Mouse (Mus musculus) left cerebral cortex, postnatal 25 days (tissue): ENCODE data around the gene Mecp2. TPM values are rescaled to one million over a fixed set of nuclear protein-coding genes. Genes with fewer than 3 reads are reported as not detected.
A peak's percentile ranks its signal among the peaks of the same experiment; 100 is the strongest.

ENCODE experiments used
- DNase-seq, 2 experiments: peaks; one replicate each; pipeline ENCODE4 v3.0.0; 2022; ENCODE audit warnings: low spot score in 2 of 2, mixed read lengths in 1 of 2
- intact Hi-C: fragments of 180-260 bp; cut with DNase I; formaldehyde crosslinking; loops from one replicate; pipeline ENCODE4 v1.15.1; 2025
- microRNA-seq, 2 experiments: library from miRNA; unstranded; fragments of <30 nt; microRNA quantifications; one replicate each; pipeline ENCODE4 v1.2.0; 2022
- total RNA-seq, 2 experiments: library from RNA; stranded (reverse); gene quantifications; 2 replicates each; pipeline ENCODE4 v1.2.3; 2021

Gene Mecp2
- total RNA-seq, 2 experiments from 2014 or later, result 80.2 to 84.3 TPM

DNA sequence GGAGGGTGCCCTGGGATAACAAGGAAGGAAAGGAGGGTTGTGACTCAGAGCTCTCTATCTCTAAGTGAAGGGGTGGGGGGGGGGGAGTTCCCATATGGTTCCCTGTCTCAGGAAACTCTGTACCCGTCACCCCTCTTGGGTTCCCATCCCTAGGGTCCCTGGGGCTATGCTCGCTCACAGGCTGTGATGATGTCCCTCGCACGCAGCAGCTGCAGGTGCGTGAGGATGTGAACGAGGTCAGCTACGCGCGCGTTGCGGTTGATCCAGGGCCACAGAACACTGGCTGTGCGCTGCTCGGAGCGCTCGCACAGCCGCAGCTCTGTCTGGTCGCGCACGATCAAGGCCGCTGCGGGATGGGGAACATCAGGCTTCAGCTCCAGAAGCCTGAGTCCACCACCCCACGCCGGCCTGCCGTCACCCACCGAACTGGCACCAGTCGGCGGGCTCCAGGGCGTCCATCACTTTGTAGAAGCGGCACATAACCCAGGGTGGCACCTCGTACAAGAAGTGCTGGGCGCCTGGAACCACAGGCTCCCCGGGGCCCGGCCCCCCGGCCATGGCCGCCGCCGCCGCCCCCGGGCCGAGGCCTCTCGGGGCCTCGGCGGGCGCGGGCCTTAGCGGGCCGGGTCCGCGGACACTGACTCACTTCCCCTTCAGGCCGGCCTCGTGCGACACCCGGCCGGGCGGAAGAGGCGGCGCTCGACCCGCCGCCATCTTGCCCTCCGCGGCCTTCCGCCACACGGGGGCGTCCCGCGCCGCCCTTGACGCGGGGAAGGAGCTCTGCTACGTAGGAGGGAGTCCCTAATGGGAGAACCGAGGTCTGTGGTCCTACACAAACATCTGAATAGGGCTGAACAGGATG lies 111.7 kb downstream of the Mecp2 start, which contains the start of gene Irak1:
TSS of gene Irak1 (minus strand) at position 731 of the 862 bp plus-strand sequence.
- DNase-seq, result peak; percentile 52 to 54
- intact Hi-C loops, result loop anchor here (1.0 kb wide), 1 partner anchor 56 kb away; no protein-coding TSS in a partner anchor

DNA sequence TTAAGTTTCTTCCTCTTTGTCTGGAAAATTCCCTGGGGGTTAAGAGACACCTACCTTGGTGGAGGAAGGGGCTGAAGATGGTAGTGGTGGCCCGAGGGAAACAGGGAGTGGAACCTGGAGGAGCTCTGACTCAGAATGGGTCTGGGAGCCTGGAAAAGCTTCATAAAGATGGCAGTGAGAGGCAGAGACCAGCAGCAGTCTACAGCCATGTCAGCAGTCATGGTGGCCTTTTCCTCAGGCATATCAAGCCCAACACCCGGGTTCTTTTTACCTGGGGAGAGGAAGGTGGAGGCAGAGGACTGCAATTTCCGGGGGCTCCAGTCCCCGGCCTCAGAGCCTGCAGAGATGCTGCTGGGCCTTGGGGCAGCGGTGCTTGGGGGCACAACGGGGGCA lies 112.4 kb downstream of the Mecp2 start:
- intact Hi-C loops, result loop anchor here (1.0 kb wide), 1 partner anchor 55 kb away; no protein-coding TSS in a partner anchor
- DNase-seq, result no peak

GRCm38 (mm10) chrX:74014597-74014996 lies 120.6 kb downstream of the Mecp2 start:
- no peak for DNase-seq
- intact Hi-C loops, result no loop called here

DNA sequence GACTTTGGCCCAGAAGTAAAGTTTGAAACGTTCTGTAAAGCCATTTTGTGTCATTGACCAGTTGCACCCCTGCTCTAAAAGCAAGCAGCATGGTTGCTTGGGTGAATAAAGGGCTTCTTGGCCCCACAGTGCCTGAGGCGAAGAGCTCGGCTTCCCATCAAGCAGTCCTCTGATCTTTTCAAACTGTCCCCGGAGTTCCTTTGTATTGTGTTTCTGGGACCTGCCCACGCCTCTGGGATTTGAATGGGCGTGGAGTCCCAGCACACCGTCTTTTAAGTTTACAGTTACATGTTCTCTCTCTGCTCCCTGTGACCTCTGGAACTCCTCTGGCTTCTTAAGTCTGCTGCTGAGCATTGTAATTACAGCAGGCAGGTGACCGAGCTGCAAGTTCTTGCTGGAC lies 127.1 kb downstream of the Mecp2 start:
- intact Hi-C loops, result no loop called here
- no peak for DNase-seq

- intact Hi-C loops, result no loop called here
- DNase-seq, result no peak
Observed at GRCm38 (mm10) chrX:74006401-74006800, 128.8 kb downstream of the Mecp2 start.

DNA sequence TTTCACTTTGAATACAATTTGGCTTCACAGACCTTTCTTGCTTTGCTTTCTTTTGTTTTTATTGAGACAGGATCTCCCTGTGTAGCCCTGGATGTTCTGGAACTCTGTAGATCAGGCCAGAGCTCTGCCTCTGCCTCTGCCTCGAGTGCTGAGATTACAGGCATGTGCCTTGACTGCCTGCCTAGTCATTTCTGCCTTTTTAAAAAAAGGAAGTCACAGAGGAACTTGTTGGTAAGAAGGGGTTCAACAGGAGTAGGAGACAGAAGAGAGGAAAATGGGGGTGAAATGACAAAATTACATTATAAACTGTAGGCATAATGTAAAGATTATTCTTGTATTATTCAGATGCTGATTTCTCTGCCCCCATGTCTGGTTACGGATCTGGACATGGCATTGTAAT lies 131.5 kb downstream of the Mecp2 start:
- no peak for DNase-seq
- intact Hi-C loops, result no loop called here

DNA sequence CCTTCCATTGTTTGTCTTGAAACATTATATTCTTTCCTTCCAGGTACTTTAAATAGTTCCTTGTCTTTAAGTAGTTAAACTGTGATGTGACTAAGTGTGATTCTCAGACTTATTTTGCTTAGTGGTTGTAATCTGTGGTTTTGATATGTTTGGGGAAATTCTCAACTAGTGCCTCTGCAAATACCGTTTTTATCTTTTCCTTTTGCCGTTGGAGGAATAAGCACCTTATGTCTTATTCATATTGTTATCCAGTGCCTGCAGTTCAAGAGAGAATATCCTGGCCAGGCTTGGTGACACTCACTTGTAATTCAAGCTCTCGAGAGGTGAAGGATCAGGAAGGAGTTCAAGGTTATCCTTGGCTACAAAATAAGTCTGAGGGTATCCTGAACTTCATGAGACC lies 134.1 kb downstream of the Mecp2 start:
- intact Hi-C loops, result no loop called here
- no peak for DNase-seq

DNA sequence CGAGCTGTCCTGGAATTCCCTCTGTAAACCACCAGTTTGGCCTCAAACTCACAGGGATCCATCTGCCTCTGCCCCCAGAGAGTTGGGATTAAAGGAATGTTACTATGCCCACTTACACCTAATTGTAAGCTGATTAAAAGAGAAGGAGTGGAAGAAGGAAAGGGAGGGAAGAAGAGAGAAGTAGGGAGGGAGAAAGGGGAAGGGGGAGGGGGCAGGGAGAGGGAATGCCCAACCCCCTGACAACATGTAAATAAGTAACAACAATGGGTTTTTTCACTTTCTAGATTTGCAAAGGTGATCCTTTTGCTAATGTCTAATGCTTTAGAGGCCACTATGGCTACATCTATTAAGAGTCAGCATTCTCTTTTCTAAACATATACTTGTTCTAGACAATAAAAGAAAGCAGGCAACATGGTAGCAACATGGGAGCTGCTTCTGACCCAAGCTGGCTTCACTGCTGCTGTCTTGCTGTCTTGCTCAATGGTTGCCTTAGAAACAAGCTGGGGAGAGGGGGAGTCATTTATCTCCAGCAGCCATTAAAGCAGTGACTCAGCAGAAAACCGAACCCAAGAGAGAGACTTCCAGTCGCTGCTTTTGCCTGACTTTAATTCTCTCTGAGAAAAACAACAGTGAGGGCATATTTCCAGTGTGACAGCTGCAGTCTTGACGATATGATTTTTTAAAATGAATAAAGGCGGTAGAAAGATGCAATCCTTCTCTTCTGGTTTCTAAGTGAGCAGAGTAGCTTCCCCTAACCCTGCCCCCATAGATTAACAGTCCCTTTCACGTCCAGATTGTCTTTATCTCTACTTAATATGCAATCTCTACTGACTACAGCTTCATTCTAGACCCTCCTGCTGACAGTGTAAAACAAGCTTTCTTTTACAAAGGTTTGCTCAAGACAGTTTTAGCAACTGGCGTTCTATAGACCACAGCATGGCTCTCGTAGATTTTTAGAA lies 136.0 kb downstream of the Mecp2 start:
- intact Hi-C loops, result loop anchor here (2.0 kb wide), 1 partner anchor 32 kb away; the partner anchor contains the start of gene Hcfc1

DNA sequence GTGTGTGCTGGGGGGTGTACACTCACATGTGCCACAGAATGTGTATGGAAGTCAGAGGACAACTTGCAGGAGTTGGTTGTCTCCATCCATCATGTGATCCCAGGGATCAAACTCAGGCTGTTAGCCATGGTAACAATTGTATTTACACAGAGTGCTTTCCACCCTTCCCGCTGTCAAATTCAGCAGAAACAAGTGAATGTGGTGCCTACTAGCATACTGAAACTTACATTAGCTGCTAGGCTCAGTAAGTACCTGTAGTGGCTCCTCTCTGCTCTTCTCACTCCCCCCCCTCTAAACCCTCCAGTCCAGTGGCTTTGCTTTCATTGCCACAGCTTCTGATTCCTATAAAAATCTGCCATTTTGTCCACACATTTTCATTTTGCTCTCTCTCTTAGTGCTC lies 157.4 kb downstream of the Mecp2 start:
- DNase-seq, result no peak
- intact Hi-C loops, result no loop called here

More for the DNA sequence above, 136.0 kb downstream of the Mecp2 start:
- peak; percentile 49 to 80 for DNase-seq

Small RNA genes within 50 kb of the gene (microRNA-seq; reads per million reads assigned to microRNA genes)
- 6.4 to 9.2 reads per million in 2 experiments for gene Mir5132
- 0.34 to 1.2 reads per million in 2 experiments for gene Mir718

Other genes with a start within 250 kb of the Mecp2 start
- gene Avpr2, start 243.3 kb downstream of the Mecp2 start, total RNA-seq, result not detected
- 100 to 1,000 TPM; 152 to 158 TPM for gene L1cam, start 239.3 kb downstream of the Mecp2 start, total RNA-seq
- gene Arhgap4, start 213.5 kb downstream of the Mecp2 start, total RNA-seq, result 1 to 10 TPM; 3.6 to 4.7 TPM
- gene Naa10, start 213.4 kb downstream of the Mecp2 start, total RNA-seq, result 10 to 100 TPM; 45.4 to 53.4 TPM
- 1 to 10 TPM; 4.4 to 4.9 TPM for gene Renbp, start 204.5 kb downstream of the Mecp2 start, total RNA-seq
- gene Hcfc1, start 169.0 kb downstream of the Mecp2 start, total RNA-seq, result 10 to 100 TPM; 69.9 to 70.4 TPM
- gene Irak1, start 111.4 kb downstream of the Mecp2 start, total RNA-seq, result 10 to 100 TPM; 39.5 to 44.0 TPM
- under 1 TPM; 0.50 to 0.62 TPM for gene Opn1mw, start 7.9 kb downstream of the Mecp2 start, total RNA-seq
- gene Tex28, start 32.5 kb upstream of the Mecp2 start, total RNA-seq, result not detected
- not detected for gene Tktl1, start 41.9 kb upstream of the Mecp2 start, total RNA-seq
- 10 to 100 TPM; 65.4 to 68.3 TPM for gene Flna, start 114.5 kb upstream of the Mecp2 start, total RNA-seq
- gene Emd, start 119.3 kb upstream of the Mecp2 start, total RNA-seq, result 10 to 100 TPM; 31.4 to 38.9 TPM
- gene Rpl10, start 135.4 kb upstream of the Mecp2 start, total RNA-seq, result 100 to 1,000 TPM; 137 to 162 TPM
- gene Taz, start 146.5 kb upstream of the Mecp2 start, total RNA-seq, result 10 to 100 TPM; 48.5 to 55.5 TPM
- 1 to 10 TPM; 2.1 to 2.3 TPM for gene Dnase1l1, start 147.0 kb upstream of the Mecp2 start, total RNA-seq
- 100 to 1,000 TPM; 360 to 380 TPM for gene Atp6ap1, start 161.7 kb upstream of the Mecp2 start, total RNA-seq
- 100 to 1,000 TPM; 603 to 616 TPM for gene Gdi1, start 169.6 kb upstream of the Mecp2 start, total RNA-seq
- gene Fam50a, start 177.7 kb upstream of the Mecp2 start, total RNA-seq, result 10 to 100 TPM; 26.0 to 27.0 TPM
- gene Plxna3, start 193.7 kb upstream of the Mecp2 start, total RNA-seq, result 10 to 100 TPM; 22.4 to 24.5 TPM
- 10 to 100 TPM; 25.3 to 28.5 TPM for gene Lage3, start 218.3 kb upstream of the Mecp2 start, total RNA-seq
- 10 to 100 TPM; 73.7 to 80.0 TPM for gene Ubl4a, start 237.9 kb upstream of the Mecp2 start, total RNA-seq
- gene Slc10a3, start 238.0 kb upstream of the Mecp2 start, total RNA-seq, result 1 to 10 TPM; 2.7 to 3.7 TPM